Mouse (Mus musculus) liver, embryonic 13.5 days (tissue): ENCODE measurements around the gene Upk1a. TPM values are rescaled to one million over a fixed set of nuclear protein-coding genes. Genes with fewer than 3 reads are reported as not detected.

Experiments
- ATAC-seq: fragments of 200-750 bp; cut with Nextera tagmentation; 2 replicates; pipeline ENCODE4 v1.8.0; 2017; ENCODE audit warnings: low read depth, mild to moderate bottlenecking, moderate number of reproducible peaks, moderate library complexity
- DNase-seq: peaks from one replicate; pipeline ENCODE4 v3.0.0; 2022
- H3K27ac ChIP-seq: fragments of 300-500 bp; sonication (generic); 2 replicates; pipeline ENCODE4 v1.5.1; 2015; ENCODE audit warnings: moderate library complexity, mild to moderate bottlenecking, inconsistent platforms
- H3K27me3 ChIP-seq: fragments of 300-500 bp; sonication (generic); 2 replicates; pipeline ENCODE4 v1.6.1; 2015; ENCODE audit warnings: mild to moderate bottlenecking, inconsistent platforms
- H3K36me3 ChIP-seq: fragments of 300-500 bp; sonication (generic); 2 replicates; pipeline ENCODE4 v1.6.1; 2015; ENCODE audit warnings: mild to moderate bottlenecking, inconsistent platforms
- H3K4me1 ChIP-seq: fragments of 300-500 bp; sonication (generic); replicated peaks from 2 replicates; pipeline ENCODE4 v1.6.1; 2015; ENCODE audit warnings: inconsistent platforms
- H3K4me2 ChIP-seq: fragments of 300-500 bp; sonication (generic); 2 replicates; pipeline ENCODE4 v1.6.1; 2015; ENCODE audit warnings: inconsistent platforms, mild to moderate bottlenecking, moderate library complexity
- H3K4me3 ChIP-seq: fragments of 300-500 bp; sonication (generic); replicated peaks from 2 replicates; pipeline ENCODE4 v1.5.1; 2015; ENCODE audit warnings: mild to moderate bottlenecking, inconsistent platforms
- H3K9ac ChIP-seq: fragments of 300-500 bp; sonication (generic); 2 replicates; pipeline ENCODE4 v1.6.1; 2015; ENCODE audit warnings: mild to moderate bottlenecking, inconsistent platforms
- H3K9me3 ChIP-seq: fragments of 300-500 bp; sonication (generic); replicated peaks from 2 replicates; pipeline ENCODE4 v1.6.1; 2016; ENCODE audit warnings: inconsistent platforms
- WGBS: fragments of 180-500 bp; shearing (Covaris S2); methylation state at CpG from one replicate; pipeline ENCODE4 v1.1.7; 2015; ENCODE audit not compliant: insufficient replicate concordance; 5-methylcytosine and 5-hydroxymethylcytosine counted together
- polyA plus RNA-seq: library from polyadenylated mRNA; unstranded; fragments of >200 nt; fragmentation: Nextera tagmentation; extraction: Ambion mirVana; gene quantifications from 2 replicates; pipeline ENCODE4 v1.2.1, GENCODE M21; 2015

Gene Upk1a
- polyA plus RNA-seq, result 0.09 and 0.50 TPM in 2 replicates

GRCm38 (mm10) chr7:30612654-30613402, at the start of gene Upk1a:
Upk1a (minus strand) TSS chr7:30612847.
- Histone ChIP-seq H3K27ac (no peak within 1 kb of the TSS), H3K4me2 (no peak within 1 kb of the TSS), H3K27me3 (no peaks in the 10 kb centered on the region; the same call in 1 of the 2 replicates), H3K4me1 (peaks cover 23% of the 10 kb centered on the region), H3K4me3 (no peak within 1 kb of the TSS), H3K9ac (no peak within 1 kb of the TSS), H3K9me3 (no peaks in the 10 kb centered on the region), H3K36me3 (peaks cover 26% of the 10 kb centered on the region)
- DNase-seq, result no peak
- 72% methylated on average over 8 of the region's 8 CpGs for WGBS
- ATAC-seq, result no peak

GRCm38 (mm10) chr7:30649591-30650540, 37.2 kb upstream of the Upk1a start, which contains the start of gene Rbm42:
Rbm42 (minus strand) TSS chr7:30650317.
- H3K27ac ChIP-seq, result peak within 1 kb of the TSS; percentile 78
- H3K4me2 ChIP-seq, result peak within 1 kb of the TSS; percentile 95

GRCm38 (mm10) chr7:30639083-30639482, 26.4 kb upstream of the Upk1a start:
- H3K27me3 ChIP-seq, result peaks cover 31% of the 10 kb centered on the region
- H3K27ac ChIP-seq, result no peak overlapping the region
- peaks cover 41% of the 10 kb centered on the region for H3K36me3 ChIP-seq
- ATAC-seq (no peak), DNase-seq (no peak)
- peaks cover 13% of the 10 kb centered on the region for H3K4me1 ChIP-seq
- 20% methylated on average over 4 of the region's 4 CpGs for WGBS
- no peaks in the 10 kb centered on the region for H3K9me3 ChIP-seq
- H3K9ac ChIP-seq, result no peak overlapping the region
- H3K4me3 ChIP-seq, result no peak overlapping the region
- H3K4me2 ChIP-seq, result no peak overlapping the region

More at GRCm38 (mm10) chr7:30649591-30650540, 37.2 kb upstream of the Upk1a start, which contains the start of gene Rbm42:
- WGBS, result 1% methylated on average over 59 of the region's 59 CpGs
- peak within 1 kb of the TSS; percentile 95 for H3K9ac ChIP-seq
- peak; percentile 98 for ATAC-seq
- H3K27me3 ChIP-seq, result no peaks in the 10 kb centered on the region
- DNase-seq, result peak; percentile 99
- H3K9me3 ChIP-seq, result no peaks in the 10 kb centered on the region
- H3K36me3 ChIP-seq, result peaks cover 73% of the 10 kb centered on the region
- peaks cover 15% of the 10 kb centered on the region for H3K4me1 ChIP-seq
- H3K4me3 ChIP-seq, result peak within 1 kb of the TSS; percentile 94

GRCm38 (mm10) chr7:30636395-30636794, 23.7 kb upstream of the Upk1a start:
- Histone ChIP-seq H3K4me1 (peaks cover 18% of the 10 kb centered on the region), H3K4me3 (no peak overlapping the region), H3K27me3 (peaks cover 57% of the 10 kb centered on the region), H3K27ac (no peak overlapping the region), H3K4me2 (0 out of 2 replicates have a peak overlapping the region, but pooled peaks have one; percentile 4), H3K9ac (no peak overlapping the region), H3K36me3 (peaks cover 14% of the 10 kb centered on the region), H3K9me3 (no peaks in the 10 kb centered on the region)
- 10% methylated on average over 11 of the region's 11 CpGs for WGBS
- ATAC-seq (no peak), DNase-seq (no peak)

- DNase-seq (no peak), ATAC-seq (no peak)
- Histone ChIP-seq H3K4me3 (peak within 1 kb of the TSS; percentile 22), H3K27me3 (peaks cover 63% of the 10 kb centered on the region), H3K4me1 (peaks cover 18% of the 10 kb centered on the region), H3K4me2 (peak within 1 kb of the TSS; percentile 46), H3K36me3 (peaks cover 7% of the 10 kb centered on the region), H3K9ac (no peak within 1 kb of the TSS), H3K27ac (no peak within 1 kb of the TSS), H3K9me3 (no peaks in the 10 kb centered on the region)
- WGBS, result 4% methylated on average over 5 of the region's 5 CpGs
Measured at GRCm38 (mm10) chr7:30635752-30636151, 23.1 kb upstream of the Upk1a start, which contains the start of gene Etv2. Etv2 (minus strand) TSS chr7:30635852.

GRCm38 (mm10) chr7:30634621-30635020, 22.0 kb upstream of the Upk1a start:
- no peaks in the 10 kb centered on the region for H3K36me3 ChIP-seq
- DNase-seq, result peak; percentile 63
- H3K4me2 ChIP-seq, result peak overlapping the region; percentile 46
- H3K27me3 ChIP-seq, result peaks cover 74% of the 10 kb centered on the region
- H3K4me1 ChIP-seq, result peaks cover 18% of the 10 kb centered on the region
- H3K9ac ChIP-seq, result no peak overlapping the region
- peak overlapping the region; percentile 22 for H3K4me3 ChIP-seq
- WGBS, result 2% methylated on average over 20 of the region's 20 CpGs
- H3K27ac ChIP-seq, result no peak overlapping the region
- ATAC-seq, result peak; percentile 68
- H3K9me3 ChIP-seq, result no peaks in the 10 kb centered on the region

GRCm38 (mm10) chr7:30633762-30634412, 21.2 kb upstream of the Upk1a start:
- WGBS, result 25% methylated on average over 27 of the region's 27 CpGs

GRCm38 (mm10) chr7:30629013-30629412, 16.4 kb upstream of the Upk1a start:
- H3K4me3 ChIP-seq, result no peak overlapping the region
- H3K36me3 ChIP-seq, result peaks cover 7% of the 10 kb centered on the region
- H3K27ac ChIP-seq, result no peak overlapping the region
- no peak for DNase-seq
- H3K4me1 ChIP-seq, result peaks cover 23% of the 10 kb centered on the region
- H3K27me3 ChIP-seq, result peaks cover 51% of the 10 kb centered on the region
- no peak overlapping the region for H3K4me2 ChIP-seq
- ATAC-seq, result no peak
- H3K9ac ChIP-seq, result no peak overlapping the region
- no peaks in the 10 kb centered on the region for H3K9me3 ChIP-seq

More at GRCm38 (mm10) chr7:30633762-30634412, 21.2 kb upstream of the Upk1a start:
- peaks cover 81% of the 10 kb centered on the region for H3K27me3 ChIP-seq
- no peak overlapping the region for H3K4me3 ChIP-seq
- DNase-seq (no peak), ATAC-seq (0 out of 2 replicates have a peak, but pooled peaks have one; percentile 7)
- H3K27ac ChIP-seq, result no peak overlapping the region
- no peaks in the 10 kb centered on the region for H3K36me3 ChIP-seq
- H3K9ac ChIP-seq, result no peak overlapping the region
- H3K9me3 ChIP-seq, result no peaks in the 10 kb centered on the region
- H3K4me1 ChIP-seq, result peaks cover 16% of the 10 kb centered on the region
- H3K4me2 ChIP-seq, result 0 out of 2 replicates have a peak overlapping the region, but pooled peaks have one; percentile 46

- H3K36me3 ChIP-seq, result peaks cover 31% of the 10 kb centered on the region
- H3K9ac ChIP-seq, result no peak overlapping the region
- peaks cover 28% of the 10 kb centered on the region for H3K27me3 ChIP-seq
- peaks cover 32% of the 10 kb centered on the region for H3K4me1 ChIP-seq
- 71% methylated on average over 5 of the region's 5 CpGs for WGBS
- H3K9me3 ChIP-seq, result no peaks in the 10 kb centered on the region
- H3K4me2 ChIP-seq, result peak overlapping the region; percentile 65
- H3K4me3 ChIP-seq, result 0 out of 2 replicates have a peak overlapping the region, but pooled peaks have one; percentile 89
- H3K27ac ChIP-seq, result no peak overlapping the region
- DNase-seq (no peak), ATAC-seq (no peak)
Measured at GRCm38 (mm10) chr7:30626647-30627046, 14.0 kb upstream of the Upk1a start.

- ATAC-seq (peak; percentile 87), DNase-seq (peak; percentile 88)
- Histone ChIP-seq H3K4me1 (peaks cover 35% of the 10 kb centered on the region), H3K27ac (peak within 1 kb of the TSS; percentile 74), H3K4me3 (peak within 1 kb of the TSS; percentile 89), H3K9me3 (no peaks in the 10 kb centered on the region), H3K27me3 (peaks cover 20% of the 10 kb centered on the region), H3K9ac (peak within 1 kb of the TSS; percentile 89), H3K4me2 (peak within 1 kb of the TSS; percentile 87), H3K36me3 (peaks cover 38% of the 10 kb centered on the region)
- under 1% methylated on average over 44 of the region's 44 CpGs for WGBS
Measured at GRCm38 (mm10) chr7:30625530-30626384, 13.1 kb upstream of the Upk1a start, which contains the start of gene Cox6b1. Cox6b1 (minus strand) TSS chr7:30626151.
